Mouse (Mus musculus) heart, postnatal 0 days (tissue): ENCODE results near the gene Pgbd1.

Experiments used
- CTCF ChIP-seq: IDR thresholded peaks from 2 replicates; pipeline ENCODE4 v1.5.1; 2016; ENCODE audit warnings: antibody characterized with exemption, control low read depth, low read depth
- EP300 ChIP-seq: IDR thresholded peaks from 2 replicates; pipeline ENCODE4 v1.6.1; 2016; ENCODE audit warnings: antibody characterized with exemption, low read depth

DNA sequence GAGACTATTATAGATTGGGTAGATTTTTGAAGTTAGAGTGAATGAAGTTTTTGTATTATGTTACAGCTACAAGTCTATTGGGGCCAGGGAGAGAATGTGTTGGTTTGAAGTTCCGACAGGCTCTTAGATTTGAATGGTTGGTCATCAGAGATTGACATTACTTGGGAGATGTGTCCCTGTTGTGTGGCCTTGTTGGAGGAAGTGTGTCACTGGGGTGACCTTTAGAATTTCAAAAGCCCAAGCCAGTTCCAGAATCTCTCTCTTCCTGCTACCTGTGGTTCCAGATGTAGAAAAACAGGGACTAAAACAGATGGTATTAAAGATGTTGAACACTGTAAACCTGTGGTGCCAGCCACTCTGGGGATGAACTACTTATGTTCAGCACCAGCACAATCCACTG is 13.2 kb downstream of the Pgbd1 start:
- TF ChIP-seq CTCF (no peak), EP300 (no peak)
